7 mouse cellular contexts compared by ENCODE assay signal in genomic region chr15:12824965-12825364, GRCm38 (mm10). TPM values are rescaled to one million over a fixed set of nuclear protein-coding genes. Genes with fewer than 3 reads are reported as not detected.
DNase-seq lines count a peak whose midpoint lies in the region; ATAC-seq and TF ChIP-seq lines count a peak whose summit lies in the region.

No protein-coding gene starts in this region.

- H3K36me3 ChIP-seq in lung, embryonic 15.5 days, result peaks cover 40% of the 10 kb centered on the region
- peaks cover 17% of the 10 kb centered on the region for H3K36me3 ChIP-seq in limb, embryonic 11.5 days (ENCODE audit: control insufficient read depth, insufficient read depth, low read length)
- H3K36me3 ChIP-seq in midbrain, postnatal 0 days (ENCODE audit: insufficient read depth, low read length), result peaks cover 18% of the 10 kb centered on the region

- WGBS in lung, embryonic 15.5 days, result 1% methylated on average over 31 of the region's 31 CpGs
- WGBS in limb, embryonic 11.5 days, result under 1% methylated on average over 31 of the region's 31 CpGs
- under 1% methylated on average over 31 of the region's 31 CpGs for WGBS in midbrain, postnatal 0 days

- no peaks in the 10 kb centered on the region for H3K27me3 ChIP-seq in lung, embryonic 15.5 days
- no peaks in the 10 kb centered on the region for H3K27me3 ChIP-seq in limb, embryonic 11.5 days (ENCODE audit: control insufficient read depth, insufficient read depth, low read length)
- no peaks in the 10 kb centered on the region for H3K27me3 ChIP-seq in midbrain, postnatal 0 days (ENCODE audit: insufficient read depth, low read length)

- H3K27ac ChIP-seq in lung, embryonic 15.5 days, result peak overlapping the region; percentile 37
- peak overlapping the region; percentile 64; the same call in 1 of the 2 replicates for H3K27ac ChIP-seq in limb, embryonic 11.5 days (replicated peaks; ENCODE audit: low read depth, low read length)
- H3K27ac ChIP-seq in midbrain, postnatal 0 days (ENCODE audit: low read depth, low read length), result peak overlapping the region; percentile 90

- peak overlapping the region; percentile 78 for H3K4me3 ChIP-seq in lung, embryonic 15.5 days
- H3K4me3 ChIP-seq in limb, embryonic 11.5 days (ENCODE audit: low read depth, low read length), result peak overlapping the region; percentile 78
- peak overlapping the region; percentile 91 for H3K4me3 ChIP-seq in midbrain, postnatal 0 days (ENCODE audit: low read depth, low read length)

- peak; percentile 23 for ATAC-seq in lung, embryonic 15.5 days (ENCODE audit: borderline replicate concordance, extremely low read depth, low FRiP score, low TSS enrichment)
- ATAC-seq in activated CD4-positive, CD25-positive, alpha-beta regulatory T cell, adult 4 months, result peak; percentile 35
- ATAC-seq in erythroid progenitor cell, adult 5-6 weeks (replicated peaks; ENCODE audit: low FRiP score, poor library complexity, severe bottlenecking), result peak; percentile 63
- ATAC-seq in limb, embryonic 11.5 days (ENCODE audit: insufficient number of reproducible peaks, low FRiP score, low TSS enrichment, low read depth), result peak; percentile 36; the same call in 1 of the 2 replicates
- ATAC-seq in midbrain, postnatal 0 days (ENCODE audit: low FRiP score), result peak; percentile 64

- DNase-seq in lung, postnatal 4 days, result no peak
- no peak for DNase-seq in limb, embryonic 11.5 days (ENCODE audit: low spot score)
- peak; percentile 22 for DNase-seq in midbrain, postnatal 0 days (ENCODE audit: low spot score)
- no peak for DNase-seq in frontal cortex, postnatal 14 days (ENCODE audit: low spot score in 2 of 2)

- 0 out of 2 replicates have a peak, but pooled peaks have one; percentile 21 for TF ChIP-seq CTCF in midbrain, postnatal 0 days (IDR thresholded peaks at IDR 0.05)

- H3K4me2 ChIP-seq in lung, embryonic 15.5 days, result peak overlapping the region; percentile 71
- H3K4me2 ChIP-seq in limb, embryonic 11.5 days (ENCODE audit: low read depth, severe bottlenecking), result peak overlapping the region; percentile 65
- H3K4me2 ChIP-seq in midbrain, postnatal 0 days (ENCODE audit: low read depth, low read length, poor library complexity, severe bottlenecking), result peak overlapping the region; percentile 66

- no peaks in the 10 kb centered on the region for H3K9me3 ChIP-seq in lung, embryonic 15.5 days
- H3K9me3 ChIP-seq in limb, embryonic 11.5 days (ENCODE audit: control insufficient read depth, low read length), result no peaks in the 10 kb centered on the region
- no peaks in the 10 kb centered on the region for H3K9me3 ChIP-seq in midbrain, postnatal 0 days (ENCODE audit: low read length)

- peaks cover 17% of the 10 kb centered on the region for H3K4me1 ChIP-seq in lung, embryonic 15.5 days
- peaks cover 11% of the 10 kb centered on the region for H3K4me1 ChIP-seq in limb, embryonic 11.5 days (ENCODE audit: control insufficient read depth, insufficient read depth, low read length)
- H3K4me1 ChIP-seq in midbrain, postnatal 0 days (ENCODE audit: insufficient read depth, low read length), result peaks cover 11% of the 10 kb centered on the region

- H3K9ac ChIP-seq in lung, embryonic 15.5 days, result peak overlapping the region; percentile 71
- H3K9ac ChIP-seq in limb, embryonic 11.5 days (ENCODE audit: low read length), result peak overlapping the region; percentile 83
- H3K9ac ChIP-seq in midbrain, postnatal 0 days (replicated peaks; ENCODE audit: low read length, poor library complexity, severe bottlenecking), result peak overlapping the region; percentile 91

RNA-seq across cellular contexts. Expression of gene Drosha, which starts 0.3 kb away (rescaled TPM):
- 29.7 and 30.1 TPM in 2 replicates for polyA plus RNA-seq in lung, embryonic 15.5 days (2015; fragmentation: Nextera tagmentation; extraction: Ambion mirVana)
- 10 to 100 TPM; 12.0 to 15.7 TPM for polyA plus RNA-seq in activated CD4-positive, CD25-positive, alpha-beta regulatory T cell, adult 4 months (2017; shearing (Covaris generic))
- 22.7 and 33.5 TPM in 2 replicates for total RNA-seq in erythroid progenitor cell, adult 5-6 weeks (2015; ENCODE audit: low replicate concordance)
- total RNA-seq in erythroid progenitor cell, adult 5-6 weeks (2017; ENCODE audit: low replicate concordance), result 22.1 and 37.8 TPM in 2 replicates
- 81.4 and 87.4 TPM in 2 replicates for polyA plus RNA-seq in limb, embryonic 11.5 days (2014; fragmentation: Nextera tagmentation; extraction: Ambion mirVana)
- total RNA-seq in midbrain, postnatal 0 days (2014; rRNA removed), result 41.5 and 45.4 TPM in 2 replicates
- 41.2 and 44.8 TPM in 2 replicates for polyA plus RNA-seq in midbrain, postnatal 0 days (2015; fragmentation: Nextera tagmentation; extraction: Ambion mirVana)

RNA-seq across cellular contexts. Expression of gene 6030458C11Rik, which starts 0.5 kb away (rescaled TPM):
- polyA plus RNA-seq in lung, embryonic 15.5 days (2015; fragmentation: Nextera tagmentation; extraction: Ambion mirVana), result 31.3 and 34.8 TPM in 2 replicates
- polyA plus RNA-seq in activated CD4-positive, CD25-positive, alpha-beta regulatory T cell, adult 4 months (2017; shearing (Covaris generic)), result 10 to 100 TPM; 31.4 to 34.2 TPM
- 39.4 and 44.7 TPM in 2 replicates for total RNA-seq in erythroid progenitor cell, adult 5-6 weeks (2015; ENCODE audit: low replicate concordance)
- total RNA-seq in erythroid progenitor cell, adult 5-6 weeks (2017; ENCODE audit: low replicate concordance), result 37.5 and 39.1 TPM in 2 replicates
- polyA plus RNA-seq in limb, embryonic 11.5 days (2014; fragmentation: Nextera tagmentation; extraction: Ambion mirVana), result 32.4 and 39.4 TPM in 2 replicates
- total RNA-seq in midbrain, postnatal 0 days (2014; rRNA removed), result 21.3 and 21.9 TPM in 2 replicates
- 21.8 and 22.1 TPM in 2 replicates for polyA plus RNA-seq in midbrain, postnatal 0 days (2015; fragmentation: Nextera tagmentation; extraction: Ambion mirVana)

Comparison
In these comparisons a context has a peak if more than half of its experiments do, and no peak if none do; other contexts are left out.
1. H3K27ac ChIP-seq: peak in every context shown above with its lines; median percentile 90 in midbrain, postnatal 0 days; 64 in limb, embryonic 11.5 days; 37 in lung, embryonic 15.5 days.